Mouse (Mus musculus) forebrain, embryonic 14.5 days (tissue): Measurements from ENCODE around the gene Rapgefl1. TPM values are rescaled to one million over a fixed set of nuclear protein-coding genes. Genes with fewer than 3 reads are reported as not detected.

Experiments used
- ATAC-seq: fragments of 200-750 bp; cut with Nextera tagmentation; 2 replicates; pipeline ENCODE4 v1.8.0; 2017; ENCODE audit warnings: mild to moderate bottlenecking, moderate library complexity
- DNase-seq: peaks from one replicate; pipeline ENCODE4 v3.0.0-alpha.2; 2015; ENCODE audit warnings: low spot score
- H3K27ac ChIP-seq: fragments of 300-500 bp; sonication (generic); 2 replicates; pipeline ENCODE4 v1.5.1; 2014; ENCODE audit warnings: low read depth, mild to moderate bottlenecking, control low read depth, low read length, moderate library complexity
- H3K27me3 ChIP-seq: fragments of 300-500 bp; sonication (generic); replicated peaks from 2 replicates; pipeline ENCODE4 v1.6.1; 2014; ENCODE audit warnings: low read length, control low read depth, mixed read lengths; ENCODE audit not compliant: control insufficient read depth, insufficient read depth
- H3K36me3 ChIP-seq: fragments of 300-500 bp; sonication (generic); 2 replicates; pipeline ENCODE4 v1.6.1; 2014; ENCODE audit warnings: low read length, control low read depth; ENCODE audit not compliant: control insufficient read depth, insufficient read depth
- H3K4me1 ChIP-seq: fragments of 300-500 bp; sonication (generic); 2 replicates; pipeline ENCODE4 v1.6.1; 2014; ENCODE audit warnings: antibody characterized with exemption, low read length, control low read depth; ENCODE audit not compliant: control insufficient read depth, insufficient read depth
- H3K4me2 ChIP-seq: fragments of 300-500 bp; sonication (generic); 2 replicates; pipeline ENCODE4 v1.6.1; 2014; ENCODE audit warnings: mild to moderate bottlenecking, control low read depth, low read length
- H3K4me3 ChIP-seq: fragments of 300-500 bp; sonication (generic); 2 replicates; pipeline ENCODE4 v1.5.1; 2014; ENCODE audit warnings: low read depth, low read length, control low read depth
- H3K9ac ChIP-seq: fragments of 300-500 bp; sonication (generic); 2 replicates; pipeline ENCODE4 v1.6.1; 2014; ENCODE audit warnings: mild to moderate bottlenecking, low read length, control low read depth, moderate library complexity
- H3K9me3 ChIP-seq: fragments of 300-500 bp; sonication (generic); replicated peaks from 2 replicates; pipeline ENCODE4 v1.6.1; 2016; ENCODE audit warnings: low read length, control low read depth, mixed read lengths; ENCODE audit not compliant: control insufficient read depth
- WGBS: fragments of 180-500 bp; shearing (Covaris S2); extraction: QIAGEN DNeasy Blood & Tissue Kit; methylation state at CpG from one replicate; pipeline ENCODE4 v1.1.7; 2014; 5-methylcytosine and 5-hydroxymethylcytosine counted together
- polyA plus RNA-seq: library from polyadenylated mRNA; unstranded; fragments of >200 nt; fragmentation: Nextera tagmentation; extraction: Ambion mirVana; gene quantifications from 2 replicates; pipeline ENCODE4 v1.2.1, GENCODE M21; 2014

Rapgefl1 gene
- 3.0 and 4.5 TPM in 2 replicates for polyA plus RNA-seq

DNA sequence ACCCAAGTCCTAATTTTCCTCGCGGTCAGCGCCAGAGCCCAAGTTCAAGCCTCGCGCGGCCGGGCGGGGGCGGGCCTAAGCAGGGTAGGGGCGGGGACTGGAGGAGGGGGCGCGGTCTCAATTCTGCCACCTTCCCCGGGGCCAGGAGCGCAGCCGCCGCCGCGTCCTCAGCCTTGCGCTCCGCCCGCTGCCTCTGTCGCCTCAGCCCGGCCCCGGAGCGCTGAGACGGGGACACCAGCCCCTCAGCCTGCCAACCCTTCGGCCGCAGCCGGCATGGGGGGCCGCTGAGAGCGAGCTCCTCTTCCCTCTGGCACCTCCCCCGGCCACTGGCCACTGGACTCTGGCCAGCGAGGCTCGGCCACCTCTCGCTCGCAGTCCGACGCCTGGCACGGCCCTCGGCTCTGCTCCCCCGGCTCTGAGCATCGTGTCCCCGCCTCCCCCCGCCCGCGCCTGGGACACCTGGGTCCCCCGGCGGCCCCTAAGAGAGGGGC is at the start of gene Rapgefl1:
TSS of gene Rapgefl1 (plus strand) at position 135 of the 491 bp plus-strand sequence.
- Histone ChIP-seq H3K9me3 (no peaks in the 10 kb centered on the region), H3K36me3 (peaks cover 30% of the 10 kb centered on the region), H3K27ac (no peak within 1 kb of the TSS; the same call in 1 of the 2 replicates), H3K9ac (peak within 1 kb of the TSS; percentile 69), H3K4me2 (peak within 1 kb of the TSS; percentile 97), H3K4me1 (peaks cover 9% of the 10 kb centered on the region; the same call in 1 of the 2 replicates), H3K4me3 (peak within 1 kb of the TSS; percentile 69), H3K27me3 (0 out of 2 replicates have a peak, but pooled peaks cover 4% of the 10 kb centered on the region)
- ATAC-seq (peak; percentile 93), DNase-seq (peak; percentile 83)
- WGBS = under 1% methylated on average over 37 of the region's 48 CpGs

DNA sequence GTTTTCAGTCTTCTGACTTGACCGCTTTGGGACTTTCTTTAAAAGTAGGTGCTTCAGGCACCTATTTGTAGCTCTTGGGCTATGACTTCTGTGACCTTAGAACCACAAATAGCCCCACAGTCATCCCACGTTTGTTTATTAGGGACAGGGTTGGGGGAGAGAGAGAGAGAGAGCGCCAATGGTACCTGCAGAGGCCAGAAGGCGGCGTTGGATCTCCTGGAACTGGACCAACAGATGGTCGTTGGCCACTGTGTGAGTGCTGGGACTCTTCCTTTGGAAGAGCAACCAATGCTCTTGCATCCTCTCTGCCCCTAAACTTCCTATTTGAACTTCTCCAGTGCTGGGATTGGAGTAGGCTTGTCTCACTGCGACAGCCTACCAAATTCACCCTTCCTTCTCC is 49.4 kb upstream of the Rapgefl1 start:
- no peak for DNase-seq
- no peaks in the 10 kb centered on the region for H3K9me3 ChIP-seq
- no peaks in the 10 kb centered on the region for H3K36me3 ChIP-seq
- 33% methylated on average over 7 of the region's 7 CpGs for WGBS
- H3K4me1 ChIP-seq = peaks cover 33% of the 10 kb centered on the region
- H3K9ac ChIP-seq = no peak overlapping the region
- H3K27me3 ChIP-seq = no peaks in the 10 kb centered on the region
- no peak overlapping the region for H3K27ac ChIP-seq
- ATAC-seq = no peak
- no peak overlapping the region for H3K4me2 ChIP-seq
- H3K4me3 ChIP-seq = no peak overlapping the region

DNA sequence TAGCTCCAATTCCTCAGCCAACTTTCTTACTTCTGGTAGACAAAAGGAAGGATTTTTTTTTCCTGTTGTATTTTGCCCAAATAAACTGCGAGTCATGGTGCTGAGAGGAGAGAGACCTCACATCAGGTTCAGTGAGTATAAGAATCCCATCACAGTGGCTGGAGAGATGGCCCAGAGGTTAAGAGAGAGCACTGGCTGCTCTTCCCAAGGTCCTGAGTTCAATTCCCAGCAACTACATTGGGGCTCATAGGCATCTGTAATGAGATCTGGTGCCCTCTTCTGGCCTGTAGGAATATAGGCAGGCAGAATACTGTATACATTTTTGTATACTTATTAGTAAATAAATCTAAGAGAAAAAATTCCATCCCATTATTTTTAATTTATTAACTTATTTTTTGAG is 48.9 kb upstream of the Rapgefl1 start:
- Histone ChIP-seq H3K36me3 (no peaks in the 10 kb centered on the region), H3K9ac (no peak overlapping the region), H3K4me3 (no peak overlapping the region), H3K4me1 (peaks cover 28% of the 10 kb centered on the region), H3K27ac (no peak overlapping the region), H3K4me2 (no peak overlapping the region), H3K9me3 (no peaks in the 10 kb centered on the region), H3K27me3 (no peaks in the 10 kb centered on the region)
- DNase-seq = no peak
- ATAC-seq = no peak
- WGBS = 100% methylated on average over 1 of the region's 1 CpGs

DNA sequence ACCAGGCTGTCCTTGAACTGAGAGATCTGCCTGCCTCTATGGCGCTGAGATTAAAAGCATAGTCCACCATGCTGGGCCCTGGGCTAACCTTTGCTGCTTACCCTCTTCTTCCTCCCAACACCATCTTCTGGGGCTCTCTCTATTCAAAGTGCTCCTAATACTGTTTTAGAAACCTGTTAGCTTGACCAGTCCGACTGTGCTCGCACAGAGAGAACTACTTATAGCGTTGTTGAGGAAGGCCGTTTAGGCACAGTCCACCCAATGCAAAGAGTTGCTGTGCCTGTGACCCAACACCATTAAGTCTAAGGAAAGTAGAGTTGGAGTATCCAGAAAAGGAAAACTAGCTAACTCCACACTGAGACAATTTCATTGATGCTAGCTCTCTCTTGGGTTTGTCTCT is 48.4 kb upstream of the Rapgefl1 start:
- no peak for ATAC-seq
- 92% methylated on average over 5 of the region's 5 CpGs for WGBS
- Histone ChIP-seq H3K4me1 (peaks cover 26% of the 10 kb centered on the region), H3K4me2 (peak overlapping the region; percentile 91; the same call in 1 of the 2 replicates), H3K27me3 (no peaks in the 10 kb centered on the region), H3K9me3 (no peaks in the 10 kb centered on the region), H3K36me3 (no peaks in the 10 kb centered on the region), H3K4me3 (no peak overlapping the region), H3K9ac (no peak overlapping the region), H3K27ac (no peak overlapping the region)
- DNase-seq = no peak

DNA sequence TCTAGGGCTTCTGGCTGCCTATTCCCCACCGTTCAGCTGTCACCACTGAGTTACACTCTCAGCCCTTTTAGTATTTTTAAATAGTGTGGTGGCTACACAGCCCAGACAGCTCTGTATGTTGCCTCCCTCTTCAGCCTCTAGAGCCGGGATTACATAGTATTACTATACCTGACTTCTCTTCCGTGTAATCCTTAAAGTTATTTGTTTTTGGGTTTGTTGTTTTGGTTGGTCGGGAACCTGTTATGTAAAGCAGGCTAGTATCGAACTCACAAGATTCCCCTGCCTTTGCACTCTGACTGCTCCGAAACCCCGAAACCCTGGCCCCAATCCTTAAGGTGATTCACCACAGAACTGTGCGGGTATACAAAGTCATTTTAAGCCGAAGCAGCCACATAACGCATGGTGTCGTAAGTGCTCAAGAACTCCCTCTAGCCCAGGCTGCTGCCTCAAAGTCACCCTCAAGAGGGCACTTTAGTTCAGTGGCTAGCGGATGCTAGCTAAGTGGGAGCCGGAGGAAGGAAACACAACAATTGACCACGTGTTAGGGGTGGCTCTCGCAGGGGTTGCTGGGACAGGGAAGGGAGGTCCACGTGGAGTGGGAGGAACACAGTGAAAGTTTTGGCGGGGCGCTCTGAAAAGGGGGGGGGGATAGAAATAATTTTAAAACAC is 47.9 kb upstream of the Rapgefl1 start:
- H3K4me3 ChIP-seq = peak overlapping the region; percentile 41
- H3K9ac ChIP-seq = peak overlapping the region; percentile 64
- ATAC-seq = peak; percentile 81
- H3K27ac ChIP-seq = no peak overlapping the region
- peak overlapping the region; percentile 91 for H3K4me2 ChIP-seq
- WGBS = 13% methylated on average over 18 of the region's 18 CpGs
- H3K4me1 ChIP-seq = peaks cover 26% of the 10 kb centered on the region
- peak; percentile 95 for DNase-seq
- no peaks in the 10 kb centered on the region for H3K27me3 ChIP-seq
- no peaks in the 10 kb centered on the region for H3K9me3 ChIP-seq
- no peaks in the 10 kb centered on the region for H3K36me3 ChIP-seq

DNA sequence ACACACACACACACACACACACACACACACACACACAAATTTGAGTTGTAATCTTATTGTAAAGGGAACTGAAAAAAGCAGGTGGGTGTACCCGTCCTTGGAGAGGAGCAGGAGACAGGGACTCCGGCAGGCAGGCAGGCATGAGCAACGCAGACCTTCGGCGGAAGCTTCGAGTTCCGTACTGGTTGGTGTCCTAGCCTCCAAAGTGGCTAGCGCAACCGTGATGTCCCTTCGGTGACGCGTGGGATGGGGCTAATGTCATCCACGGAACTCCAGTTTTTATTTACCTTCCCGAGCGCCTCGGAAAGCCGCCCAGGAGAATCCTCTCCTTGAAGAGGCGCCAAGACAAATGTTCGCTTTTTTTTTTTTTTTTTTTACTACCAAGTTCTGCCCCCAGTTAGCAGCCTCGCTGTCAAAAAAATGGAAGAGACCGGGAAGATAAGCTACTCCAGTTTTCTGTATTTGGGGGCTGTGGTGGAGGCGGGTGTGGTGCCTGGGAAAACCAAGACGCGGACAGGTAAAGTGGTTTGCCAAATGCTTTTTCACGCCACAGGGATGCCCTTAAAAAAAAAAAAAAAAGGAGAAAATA is 47.3 kb upstream of the Rapgefl1 start:
- DNase-seq = peak; percentile 38
- peak; percentile 29; the same call in 1 of the 2 replicates for ATAC-seq
- Histone ChIP-seq H3K9me3 (no peaks in the 10 kb centered on the region), H3K36me3 (no peaks in the 10 kb centered on the region), H3K27me3 (no peaks in the 10 kb centered on the region), H3K27ac (no peak overlapping the region), H3K4me3 (peak overlapping the region; percentile 41), H3K9ac (peak overlapping the region; percentile 64), H3K4me1 (peaks cover 25% of the 10 kb centered on the region), H3K4me2 (peak overlapping the region; percentile 91)
- 2% methylated on average over 25 of the region's 25 CpGs for WGBS

DNA sequence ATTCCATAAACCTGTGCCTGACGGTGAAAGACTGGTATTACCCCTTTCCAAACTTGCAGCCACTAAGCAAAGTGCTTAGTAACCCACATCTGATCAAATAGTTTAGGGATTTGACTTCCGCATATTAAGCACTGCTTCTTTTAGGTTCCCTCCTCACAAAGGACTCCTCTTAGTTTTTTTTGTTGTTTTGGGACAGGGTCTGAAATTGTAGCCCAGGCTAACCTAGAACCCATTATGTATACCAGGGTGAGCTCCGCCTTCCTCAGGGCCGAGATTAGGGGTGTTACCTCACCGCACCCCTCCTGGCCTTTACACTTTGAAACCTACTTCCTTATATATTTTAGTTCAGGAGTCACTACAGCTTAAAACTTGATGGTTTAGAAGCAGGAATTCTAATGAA is 46.8 kb upstream of the Rapgefl1 start:
- Histone ChIP-seq H3K4me2 (peak overlapping the region; percentile 91), H3K4me3 (peak overlapping the region; percentile 41), H3K27ac (no peak overlapping the region), H3K36me3 (no peaks in the 10 kb centered on the region), H3K9ac (peak overlapping the region; percentile 64; the same call in 1 of the 2 replicates), H3K9me3 (no peaks in the 10 kb centered on the region), H3K27me3 (no peaks in the 10 kb centered on the region), H3K4me1 (peaks cover 25% of the 10 kb centered on the region)
- no peak for ATAC-seq
- DNase-seq = no peak
- 32% methylated on average over 5 of the region's 5 CpGs for WGBS

DNA sequence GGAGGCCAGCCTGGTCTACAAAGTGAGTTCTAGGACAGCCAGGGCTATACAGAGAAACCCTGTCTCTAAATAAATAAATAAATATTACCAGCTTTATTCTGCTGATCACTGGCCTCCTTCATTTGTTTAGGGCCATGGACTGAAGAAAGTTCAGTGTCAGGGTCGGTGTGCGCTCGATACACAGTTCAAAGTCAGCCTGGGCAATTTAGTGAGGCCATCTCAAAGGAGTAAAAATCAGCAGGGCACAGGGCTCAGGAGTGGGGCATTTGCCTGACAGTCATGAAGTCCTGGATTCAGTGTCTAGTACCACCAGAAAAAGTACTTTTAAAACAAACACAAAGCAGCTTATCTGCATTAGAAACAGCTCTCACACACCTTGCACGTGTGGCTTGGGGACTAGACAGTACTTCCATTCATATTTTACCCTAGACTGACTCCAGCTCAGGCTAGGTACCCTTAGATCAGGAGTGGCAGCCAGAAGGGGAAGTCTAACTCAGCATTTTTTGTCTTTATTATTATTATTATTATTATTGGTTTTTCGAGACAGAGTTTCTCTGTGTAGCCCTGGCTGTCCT is 45.9 kb upstream of the Rapgefl1 start:
- H3K4me1 ChIP-seq = peaks cover 25% of the 10 kb centered on the region
- H3K36me3 ChIP-seq = no peaks in the 10 kb centered on the region
- no peak overlapping the region for H3K4me2 ChIP-seq
- ATAC-seq (no peak), DNase-seq (no peak)
- H3K27ac ChIP-seq = no peak overlapping the region
- H3K4me3 ChIP-seq = no peak overlapping the region
- 85% methylated on average over 5 of the region's 5 CpGs for WGBS
- no peak overlapping the region for H3K9ac ChIP-seq
- no peaks in the 10 kb centered on the region for H3K9me3 ChIP-seq
- no peaks in the 10 kb centered on the region for H3K27me3 ChIP-seq

DNA sequence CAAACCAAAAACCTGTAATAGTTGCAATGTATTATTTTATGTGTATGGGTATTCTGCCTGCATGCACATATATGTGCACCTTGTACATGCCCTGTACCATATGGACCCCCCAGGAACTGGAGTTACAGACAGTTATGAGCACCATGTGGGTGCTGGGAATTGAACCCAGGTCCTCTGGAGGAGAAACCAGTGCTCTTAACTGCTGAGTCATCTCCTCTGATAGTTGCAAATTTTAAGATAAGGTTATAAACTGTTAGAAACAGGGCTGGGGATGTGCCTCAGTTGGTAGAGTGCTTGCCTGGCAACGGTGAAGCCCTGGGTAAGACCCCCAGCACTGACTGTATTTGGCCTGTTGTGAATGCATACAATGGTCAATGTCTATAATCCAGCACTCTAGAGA is 45.1 kb upstream of the Rapgefl1 start:
- H3K27ac ChIP-seq = no peak overlapping the region
- H3K27me3 ChIP-seq = no peaks in the 10 kb centered on the region
- H3K4me3 ChIP-seq = no peak overlapping the region
- no peaks in the 10 kb centered on the region for H3K36me3 ChIP-seq
- WGBS = 77% methylated on average over 1 of the region's 1 CpGs
- H3K9me3 ChIP-seq = no peaks in the 10 kb centered on the region
- DNase-seq (no peak), ATAC-seq (no peak)
- no peak overlapping the region for H3K9ac ChIP-seq
- H3K4me1 ChIP-seq = peaks cover 22% of the 10 kb centered on the region
- no peak overlapping the region for H3K4me2 ChIP-seq
